Mouse (Mus musculus) CH12.LX (cell line): ENCODE measurements at regions not wholly inside any gene's neighbourhood (a gene's known extent, or its start where the extent isn't known, plus 50 kb on each side); places are given as distances from the start of the nearest gene placed in this dataset.

Experiments used
- DNase-seq: peaks from one replicate; pipeline ENCODE4 v3.0.0-alpha.2; 2013; ENCODE audit errors: extremely low read depth
- H3K27ac ChIP-seq: 2 replicates; pipeline ENCODE4 v1.5.1; 2012; ENCODE audit warnings: low read depth, mild to moderate bottlenecking, control low read depth, moderate library complexity; ENCODE audit not compliant: insufficient read depth
- H3K27me3 ChIP-seq: replicated peaks from 2 replicates; pipeline ENCODE3; 2012; ENCODE audit warnings: inconsistent platforms
- H3K36me3 ChIP-seq, 2 experiments: replicated peaks in 1 of 2; 2 replicates each; pipeline versions ENCODE3 to v1.6.1; 2012; ENCODE audit warnings: inconsistent platforms in 1 of 2, low read length in 1 of 2, mild to moderate bottlenecking in 1 of 2, mixed read lengths in 1 of 2, moderate library complexity in 1 of 2; ENCODE audit not compliant: control insufficient read depth in 1 of 2, insufficient read depth in 1 of 2
- H3K4me1 ChIP-seq, 2 experiments: 2 replicates each; pipeline ENCODE4 v1.6.1; 2012; ENCODE audit warnings: inconsistent platforms in 1 of 2, moderate library complexity in 1 of 2; ENCODE audit not compliant: insufficient read depth in 2 of 2, control insufficient read depth in 1 of 2
- H3K4me2 ChIP-seq: 2 replicates; pipeline ENCODE4 v1.6.1; 2012; ENCODE audit warnings: low read depth, mild to moderate bottlenecking, control low read depth; ENCODE audit not compliant: poor library complexity, insufficient read depth, severe bottlenecking
- H3K4me3 ChIP-seq, 3 experiments: fragments of 150-350 bp in 1 of 3; sonication (generic) in 1 of 3; replicated peaks in 1 of 3; 2 replicates each; pipeline versions ENCODE3 to v1.5.1; 2011 to 2012; ENCODE audit warnings: low read depth in 2 of 3, low read length in 2 of 3, mild to moderate bottlenecking in 2 of 3, moderate library complexity in 2 of 3, control low read depth in 1 of 3, improper control_type of control experiment in 1 of 3, inconsistent platforms in 1 of 3, mixed read lengths in 1 of 3; ENCODE audit not compliant: poor library complexity in 1 of 3
- H3K79me2 ChIP-seq: replicated peaks from 2 replicates; pipeline ENCODE4 v1.6.1; 2012; ENCODE audit warnings: mild to moderate bottlenecking, moderate library complexity; ENCODE audit not compliant: control insufficient read depth, poor library complexity, insufficient read depth, severe bottlenecking; ENCODE audit errors: extremely low read depth
- H3K9ac ChIP-seq: 2 replicates; pipeline ENCODE4 v1.6.1; 2012; ENCODE audit warnings: low read depth, mild to moderate bottlenecking, control low read depth, moderate library complexity; ENCODE audit not compliant: insufficient read depth
- H3K9me3 ChIP-seq: replicated peaks from 2 replicates; pipeline ENCODE3; 2012; ENCODE audit warnings: low read length, inconsistent platforms, mixed read lengths
- CHD2 ChIP-seq: IDR thresholded peaks from 2 replicates; pipeline ENCODE4 v1.6.1; 2011; ENCODE audit warnings: low read length, improper control_type of control experiment
- CTCF ChIP-seq, 2 experiments: IDR thresholded peaks in 1 of 2; conservative IDR thresholded peaks in 1 of 2; 2 replicates each; pipeline ENCODE4 v1.5.1; 2011 to 2012; ENCODE audit warnings: low read depth in 2 of 2, low read length in 2 of 2, improper control_type of control experiment in 1 of 2, inconsistent platforms in 1 of 2, mild to moderate bottlenecking in 1 of 2, moderate library complexity in 1 of 2
- E2F4 ChIP-seq: IDR thresholded peaks from 2 replicates; pipeline ENCODE4 v1.6.1; 2011; ENCODE audit warnings: low read depth, low read length, improper control_type of control experiment; ENCODE audit not compliant: insufficient replicate concordance
- ELF1 ChIP-seq: IDR thresholded peaks from 2 replicates; pipeline ENCODE4 v1.6.1; 2014; ENCODE audit warnings: low read depth, mild to moderate bottlenecking, inconsistent platforms, low read length, improper control_type of control experiment
- GABPA ChIP-seq: IDR thresholded peaks from 2 replicates; pipeline ENCODE4 v1.6.1; 2012; ENCODE audit warnings: low read depth, low read length, improper control_type of control experiment, inconsistent platforms; ENCODE audit not compliant: insufficient replicate concordance
- IRF4 ChIP-seq: IDR thresholded peaks from 2 replicates; pipeline ENCODE4 v1.6.1; 2014; ENCODE audit warnings: low read depth, mild to moderate bottlenecking, inconsistent platforms, low read length, improper control_type of control experiment
- JUN ChIP-seq: IDR thresholded peaks from 2 replicates; pipeline ENCODE4 v1.6.1; 2011; ENCODE audit warnings: low read depth, mild to moderate bottlenecking, low read length, improper control_type of control experiment, moderate library complexity; ENCODE audit not compliant: insufficient read depth
- KAT2A ChIP-seq: IDR thresholded peaks from 2 replicates; pipeline ENCODE4 v1.6.1; 2012; ENCODE audit warnings: low read length, improper control_type of control experiment, inconsistent platforms; ENCODE audit not compliant: insufficient replicate concordance
- MAX ChIP-seq: IDR thresholded peaks from 2 replicates; pipeline ENCODE4 v1.6.1; 2011; ENCODE audit warnings: low read length, improper control_type of control experiment
- MXI1 ChIP-seq: IDR thresholded peaks from 2 replicates; pipeline ENCODE4 v1.6.1; 2011; ENCODE audit warnings: mild to moderate bottlenecking, low read depth, low read length, improper control_type of control experiment
- PAX5 ChIP-seq: IDR thresholded peaks from 2 replicates; pipeline ENCODE4 v1.6.1; 2012; ENCODE audit warnings: low read length, inconsistent platforms, mixed read lengths
- POLR2AphosphoS2 ChIP-seq: IDR thresholded peaks from 2 replicates; pipeline ENCODE4 v1.6.1; 2011; ENCODE audit warnings: low read depth, low read length, improper control_type of control experiment
- RAD21 ChIP-seq: IDR thresholded peaks from 2 replicates; pipeline ENCODE4 v1.6.1; 2011; ENCODE audit warnings: low read depth, mild to moderate bottlenecking, low read length, improper control_type of control experiment, moderate library complexity
- RCOR1 ChIP-seq: conservative IDR thresholded peaks from 2 replicates; pipeline ENCODE4 v1.6.1; 2012; ENCODE audit warnings: low read depth, mild to moderate bottlenecking, inconsistent platforms, low read length, improper control_type of control experiment
- SMC3 ChIP-seq: IDR thresholded peaks from 2 replicates; pipeline ENCODE4 v1.6.1; 2011; ENCODE audit warnings: low read depth, low read length, improper control_type of control experiment
- TBP ChIP-seq: conservative IDR thresholded peaks from 2 replicates; pipeline ENCODE4 v1.6.1; 2011; ENCODE audit warnings: low read depth, low read length, improper control_type of control experiment
- TCF12 ChIP-seq: IDR thresholded peaks from 2 replicates; pipeline ENCODE4 v1.6.1; 2014; ENCODE audit warnings: low read depth, mild to moderate bottlenecking, inconsistent platforms, low read length, improper control_type of control experiment
- UBTF ChIP-seq: IDR thresholded peaks from 2 replicates; pipeline ENCODE4 v1.6.1; 2012; ENCODE audit warnings: low read depth, mild to moderate bottlenecking, inconsistent platforms, low read length, improper control_type of control experiment, moderate library complexity
- USF2 ChIP-seq: conservative IDR thresholded peaks from 2 replicates; pipeline ENCODE4 v1.6.1; 2011; ENCODE audit warnings: low read depth, low read length, improper control_type of control experiment
- ZKSCAN1 ChIP-seq: IDR thresholded peaks from 2 replicates; pipeline ENCODE4 v1.6.1; 2012; ENCODE audit warnings: low read depth, inconsistent platforms, low read length, improper control_type of control experiment, borderline replicate concordance
- ZMIZ1 ChIP-seq: IDR thresholded peaks from 2 replicates; pipeline ENCODE4 v1.6.1; 2012; ENCODE audit warnings: low read depth, mild to moderate bottlenecking, inconsistent platforms, low read length, improper control_type of control experiment
- ZNF384 ChIP-seq: IDR thresholded peaks from 2 replicates; pipeline ENCODE4 v1.6.1; 2012; ENCODE audit warnings: low read depth, low read length, improper control_type of control experiment, inconsistent platforms
- dilution Hi-C: fragments of 300-500 bp; cut with MboI; formaldehyde crosslinking; loops from 2 replicates; pipeline ENCODE4 v1.14.3; 2020; ENCODE audit warnings: low sequenced_read_pairs; ENCODE audit not compliant: extremely low pct_unique_long_range_greater_than_20kb, extremely low pct_ligation_motif_present
- in situ Hi-C: fragments of 300-500 bp; cut with MboI; formaldehyde crosslinking; loops from 3 replicates; pipeline ENCODE4 v1.14.3; 2019; ENCODE audit warnings: low sequenced_read_pairs, low pct_ligation_motif_present, low pct_unique_long_range_greater_than_20kb, mixed read lengths

GRCm38 (mm10) chr5:149827599-149827998, 149.6 kb downstream of the B3glct start:
- Histone ChIP-seq H3K4me3 (no peak overlapping the region), H3K27me3 (no peaks in the 10 kb centered on the region), H3K9me3 (peaks cover 57% of the 10 kb centered on the region), H3K36me3 (no peaks in the 10 kb centered on the region), H3K27ac (no peak overlapping the region), H3K79me2 (no peaks in the 10 kb centered on the region), H3K4me2 (no peak overlapping the region), H3K4me1 (no peaks in the 10 kb centered on the region), H3K9ac (no peak overlapping the region)
- no peak for DNase-seq
- no peak for TF ChIP-seq ELF1
- no peak for TF ChIP-seq MXI1
- no peak for TF ChIP-seq TBP
- no peak for TF ChIP-seq E2F4
- no peak for TF ChIP-seq PAX5
- TF ChIP-seq TCF12: no peak
- TF ChIP-seq CHD2: no peak
- TF ChIP-seq UBTF: no peak
- TF ChIP-seq JUN: no peak
- TF ChIP-seq USF2: no peak
- TF ChIP-seq IRF4: no peak
- no peak for TF ChIP-seq SMC3
- no peak for TF ChIP-seq ZKSCAN1
- in situ Hi-C loops (no loop called here), dilution Hi-C loops (no loop called here)

GRCm38 (mm10) chr5:149831122-149831861, 153.3 kb downstream of the B3glct start:
- Histone ChIP-seq H3K27me3 (no peaks in the 10 kb centered on the region), H3K9me3 (peaks cover 53% of the 10 kb centered on the region), H3K27ac (no peak overlapping the region), H3K9ac (no peak overlapping the region), H3K36me3 (no peaks in the 10 kb centered on the region), H3K79me2 (no peaks in the 10 kb centered on the region), H3K4me2 (no peak overlapping the region), H3K4me1 (no peaks in the 10 kb centered on the region)
- no peak for DNase-seq
- dilution Hi-C loops: no loop called here
- in situ Hi-C loops: no loop called here
- TF ChIP-seq IRF4 (no peak), ZMIZ1 (no peak), PAX5 (no peak), KAT2A (no peak), CTCF (conservative IDR thresholded peaks at IDR 0.05 in 1 of 2, IDR thresholded peaks at IDR 0.05 in 1 of 2; ENCODE audit: low read depth in 2 of 2, low read length in 2 of 2) (no peak), MXI1 (no peak), RAD21 (no peak), MAX (no peak), RCOR1 (no peak), POLR2AphosphoS2 (no peak), GABPA (no peak), ZNF384 (no peak), JUN (no peak)
- TF ChIP-seq, all 38 proteins: peak for 0
- no peak overlapping the region for H3K4me3 ChIP-seq
